Mouse (Mus musculus) E14TG2a.4 (cell line): Measurements from ENCODE around the gene Ppm1f.

Experiments used
- CTCF ChIP-seq: conservative IDR thresholded peaks from 2 replicates; pipeline ENCODE4 v1.5.1; 2014; ENCODE audit warnings: low read length
- NANOG ChIP-seq: IDR thresholded peaks from 2 replicates; pipeline ENCODE4 v1.6.1; 2014; ENCODE audit warnings: borderline replicate concordance, low read length, mixed read lengths
- POU5F1 ChIP-seq: IDR thresholded peaks from 2 replicates; pipeline ENCODE4 v1.6.1; 2014; ENCODE audit warnings: low read length, borderline replicate concordance

DNA sequence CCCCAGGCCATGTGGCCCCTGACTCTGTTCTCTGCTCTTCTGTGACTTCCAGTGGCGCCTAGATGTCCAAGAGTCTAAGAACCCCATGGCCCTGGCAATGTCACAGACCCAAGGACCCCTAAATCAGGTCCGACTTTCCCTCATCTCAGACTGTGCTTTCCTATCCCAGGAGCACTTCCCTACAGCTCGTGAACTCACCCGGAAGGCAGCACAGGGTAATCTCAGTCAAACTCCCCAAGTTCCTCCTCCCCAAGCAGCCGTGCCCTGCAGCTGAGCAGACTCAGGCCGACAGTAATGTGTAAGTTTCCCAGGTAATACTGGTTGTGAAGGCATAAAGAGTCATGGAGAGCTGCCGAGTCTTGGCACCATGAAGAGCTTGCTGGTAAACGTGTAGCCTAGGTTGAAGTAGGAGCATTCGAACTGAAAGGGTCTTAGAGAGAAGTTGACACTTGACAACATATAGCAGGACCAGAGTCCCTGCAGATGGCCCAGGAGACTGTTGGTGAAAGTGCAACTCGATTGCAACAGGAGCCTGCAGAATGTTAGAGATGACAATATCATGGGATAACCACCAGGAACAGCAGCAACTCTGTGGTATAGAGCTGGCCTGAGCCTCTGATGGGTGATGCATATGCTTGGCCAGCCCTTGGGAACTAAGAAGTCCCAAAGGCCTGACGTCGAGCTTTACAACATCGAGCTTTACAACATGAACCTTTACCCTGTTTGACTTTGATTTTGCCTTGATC is 39.4 kb upstream of the Ppm1f start:
- TF ChIP-seq CTCF (no peak), POU5F1 (no peak), NANOG (no peak)
